Mouse (Mus musculus) kidney, postnatal 4 days (tissue): ENCODE data around the gene Pfdn2.
A peak's percentile ranks its signal among the peaks of the same experiment; 100 is the strongest.
"Not testable (repeated sequence)": the region's sequence is repeated elsewhere in the genome, so short reads cannot be mapped to it uniquely, and the experiment has no call there.

Experiments
- DNase-seq, 2 experiments: peaks; one replicate each; pipeline ENCODE4 v3.0.0; 2021; ENCODE audit warnings: mixed read lengths in 2 of 2

Pfdn2 gene

GRCm38 (mm10) chr1:171345225-171346094 lies at the start of gene Pfdn2, which contains the start of gene Nit1:
Gene Pfdn2 (plus strand): TSS chr1:171345670.
Gene Nit1 (minus strand): TSS chr1:171345646.
- DNase-seq: peak; percentile 95 to 96

GRCm38 (mm10) chr1:171298226-171298625 lies 47.2 kb upstream of the Pfdn2 start:
- DNase-seq: no peak

GRCm38 (mm10) chr1:171306157-171306556 lies 39.3 kb upstream of the Pfdn2 start:
- DNase-seq: not testable (repeated sequence)

- no peak for DNase-seq
These were observed 36.1 kb upstream of the Pfdn2 start for GRCm38 (mm10) chr1:171309321-171309720.

- DNase-seq: peak; percentile 19 to 43
These were observed 25.7 kb upstream of the Pfdn2 start for GRCm38 (mm10) chr1:171319748-171320147.

DNA sequence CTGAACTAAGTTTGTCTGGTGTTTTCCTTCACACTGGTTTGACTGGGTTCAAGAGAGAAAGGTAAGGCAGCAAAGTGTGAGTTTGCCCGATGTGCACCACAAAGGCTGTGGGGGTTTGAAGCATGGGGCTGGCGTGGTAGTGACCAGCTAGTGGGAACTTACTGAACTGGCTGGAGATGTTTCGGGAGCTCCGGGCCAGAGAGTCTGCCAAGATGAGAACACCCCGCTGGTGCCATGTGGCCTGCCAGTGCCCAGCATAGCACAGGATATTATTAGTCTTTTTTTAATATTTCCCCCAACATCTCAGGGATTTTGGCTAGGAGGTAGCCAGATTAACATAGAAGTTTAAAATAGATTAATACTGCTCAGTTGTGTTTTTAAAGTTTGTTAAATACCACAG lies 25.3 kb upstream of the Pfdn2 start:
- DNase-seq: no peak

GRCm38 (mm10) chr1:171321415-171321814 lies 24.1 kb upstream of the Pfdn2 start:
- peak in 1 of 2 experiments; percentile 27 for DNase-seq

GRCm38 (mm10) chr1:171322012-171322411 lies 23.5 kb upstream of the Pfdn2 start:
- DNase-seq: peak; percentile 22 to 27

DNA sequence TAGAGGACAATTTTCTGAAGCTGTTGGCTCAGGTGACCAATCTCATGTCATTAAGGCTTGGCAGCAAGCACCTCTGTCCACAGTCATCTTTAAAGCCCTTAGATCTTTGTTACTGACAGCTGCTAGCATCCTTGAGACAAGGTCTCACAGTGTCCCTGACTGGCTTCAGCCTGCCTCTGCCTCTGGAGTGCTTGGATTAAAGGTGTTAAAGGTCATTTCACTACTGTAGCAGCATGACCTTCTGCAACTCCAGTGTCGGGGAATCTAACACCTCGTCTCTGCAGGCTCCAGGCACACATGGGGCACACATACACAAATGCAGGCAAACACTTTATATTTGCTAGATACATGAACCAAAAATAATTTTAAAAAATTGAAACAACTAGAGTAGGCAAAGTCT lies 19.9 kb upstream of the Pfdn2 start:
- DNase-seq: no peak

GRCm38 (mm10) chr1:171326588-171326987 lies 18.9 kb upstream of the Pfdn2 start:
- DNase-seq: not testable (repeated sequence)

DNA sequence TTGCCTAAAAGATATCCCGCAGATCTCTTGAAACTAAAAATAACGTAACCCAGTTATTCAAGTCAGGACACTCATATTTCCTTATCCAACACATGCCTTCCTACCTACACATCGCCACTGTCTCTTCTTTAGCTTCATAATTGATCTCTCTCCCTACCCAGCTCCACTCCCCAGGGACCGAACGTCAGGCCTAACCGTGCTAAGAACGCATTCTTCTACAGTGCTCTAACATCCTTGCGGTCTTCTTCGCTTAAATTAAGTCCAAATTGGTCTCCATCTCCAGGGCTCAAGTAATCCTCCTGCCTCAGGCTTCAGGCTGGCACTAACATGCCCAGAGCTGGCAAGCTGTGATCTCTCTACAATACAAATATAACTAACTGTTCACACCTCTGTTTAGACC lies 17.2 kb upstream of the Pfdn2 start:
- peak in 1 of 2 experiments; percentile 21 for DNase-seq

DNA sequence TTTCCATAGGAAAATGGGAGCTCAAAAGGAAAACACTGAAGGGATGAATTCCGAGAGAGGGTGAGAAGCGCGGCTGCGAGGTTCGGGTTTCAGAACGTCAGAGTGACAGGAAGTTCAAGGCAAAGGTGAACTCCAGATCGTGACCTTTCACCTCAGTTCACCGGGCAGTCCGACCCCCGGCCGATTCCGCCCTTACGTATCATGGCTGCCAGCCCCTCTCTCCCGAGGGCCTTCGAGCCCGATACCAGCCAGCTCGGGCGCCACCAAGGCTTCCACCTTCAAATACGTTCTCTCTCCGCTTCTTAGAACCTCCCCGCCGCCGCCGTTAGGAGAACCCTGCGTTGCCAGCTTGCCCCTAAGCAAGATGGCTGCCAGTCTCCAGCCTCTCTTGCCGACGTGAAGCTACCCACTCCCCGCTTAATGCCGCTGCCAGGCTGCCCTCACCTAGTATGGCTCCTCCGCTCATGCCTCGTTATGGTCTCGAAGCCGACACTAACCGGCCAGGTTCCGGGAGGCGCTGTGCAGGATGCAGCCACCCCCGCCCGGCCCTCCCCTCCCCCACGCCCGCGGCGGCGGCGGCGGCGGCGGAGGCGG lies 16.5 kb upstream of the Pfdn2 start, which contains the start of gene Dedd:
TSS of gene Dedd (plus strand) at position 307 of the 594 bp plus-strand sequence.
- DNase-seq: peak; percentile 90 to 95

DNA sequence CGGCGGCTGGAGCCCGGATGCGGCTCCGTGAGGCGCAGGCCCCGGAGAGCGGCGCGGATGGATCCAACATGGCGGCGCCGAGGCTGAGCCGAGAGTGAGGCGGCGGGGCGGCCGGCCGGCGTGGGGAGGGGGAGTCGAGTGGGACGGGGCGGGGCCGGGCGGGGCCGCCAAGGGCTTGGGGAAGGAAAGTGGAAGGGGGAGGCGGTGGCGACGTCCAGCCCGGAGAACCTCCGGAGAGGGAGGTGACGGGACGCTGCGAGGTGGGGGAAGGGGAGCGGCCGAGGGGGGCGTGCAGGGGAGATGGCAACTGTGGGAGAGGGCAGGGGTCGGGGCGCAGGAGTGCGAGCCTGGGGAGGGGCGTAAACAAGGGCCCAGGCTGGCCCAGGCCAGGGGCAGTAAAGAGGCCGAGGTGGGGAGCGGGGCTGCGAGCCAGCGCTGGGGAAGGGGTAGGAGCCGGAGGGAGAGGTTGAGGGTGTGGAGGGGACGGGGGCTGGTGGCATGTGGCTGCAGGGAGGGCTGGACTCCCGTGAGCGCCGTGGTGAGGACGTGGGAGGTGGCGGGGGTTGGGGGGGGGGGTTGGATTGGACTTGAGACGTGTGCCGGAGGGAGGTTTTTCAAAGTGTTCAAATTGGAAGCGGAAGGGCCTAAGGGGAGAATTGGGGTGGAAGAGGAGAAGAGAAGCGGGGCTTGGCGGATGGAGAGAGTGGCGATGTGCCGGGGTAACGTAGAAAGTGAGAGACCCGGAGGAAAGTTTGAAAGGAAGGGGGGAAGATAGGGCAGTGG lies 15.8 kb upstream of the Pfdn2 start:
- DNase-seq: peak; percentile 87 to 93

DNA sequence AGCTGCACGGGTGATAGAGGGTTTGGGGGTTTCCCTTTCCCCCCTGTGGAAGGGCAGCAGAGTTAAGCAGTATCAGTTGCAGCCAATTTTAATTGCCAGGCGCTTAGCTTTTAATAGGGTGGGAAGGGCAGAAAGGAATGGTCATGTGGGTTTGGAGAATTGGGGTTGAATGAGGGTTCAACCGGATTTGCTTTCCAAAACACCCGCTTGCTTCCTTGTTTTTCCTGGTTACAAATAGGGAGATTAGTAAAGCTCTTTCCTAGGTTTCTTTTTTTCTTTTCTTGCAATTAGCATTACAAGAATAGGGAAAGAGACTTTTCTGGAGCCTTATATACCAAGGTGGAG lies 15.3 kb upstream of the Pfdn2 start:
- no peak for DNase-seq

GRCm38 (mm10) chr1:171342262-171343207 lies 2.9 kb upstream of the Pfdn2 start:
- peak in 1 of 2 experiments; percentile 15 for DNase-seq

GRCm38 (mm10) chr1:171343922-171344677 lies 1.4 kb upstream of the Pfdn2 start:
- DNase-seq: peak; percentile 55 to 74

- DNase-seq: no peak
These were observed 755 bp upstream of the Pfdn2 start for GRCm38 (mm10) chr1:171344715-171345114.

DNA sequence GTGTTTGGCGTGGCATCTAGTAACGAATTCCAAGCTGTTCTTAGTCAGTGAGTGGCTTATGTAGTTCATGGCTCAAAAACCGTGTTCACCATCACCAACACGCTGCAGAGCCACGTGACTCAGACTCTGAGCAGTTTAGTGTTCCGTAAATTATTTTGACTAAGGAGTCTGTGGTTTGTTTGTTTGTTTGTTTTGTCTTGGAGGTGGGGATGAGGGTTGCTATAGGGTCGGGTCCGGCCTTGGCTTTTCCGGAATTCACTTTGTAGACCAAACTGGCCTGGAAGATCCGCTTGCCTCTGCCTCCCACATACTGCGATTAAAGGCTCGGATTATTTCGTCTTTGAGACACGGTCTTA lies 603 bp downstream of the Pfdn2 start:
- no peak for DNase-seq

- no peak for DNase-seq
These were observed 3.2 kb downstream of the Pfdn2 start for GRCm38 (mm10) chr1:171348665-171349064.

GRCm38 (mm10) chr1:171349210-171349609 lies 3.7 kb downstream of the Pfdn2 start:
- DNase-seq: no peak

- DNase-seq: peak; percentile 55 to 67
These were observed 10.4 kb downstream of the Pfdn2 start for GRCm38 (mm10) chr1:171355812-171356340.
